Mouse (Mus musculus) heart, adult 2 months (tissue): ENCODE data around the gene Alg3.

Source experiments
- CTCF ChIP-seq: fragments of 200-600 bp; IDR thresholded peaks from 2 replicates; pipeline ENCODE4 v1.8.1; 2022; ENCODE audit warnings: antibody characterized with exemption, mild to moderate bottlenecking, moderate library complexity
- EP300 ChIP-seq: fragments of 200-500 bp; IDR thresholded peaks from 2 replicates; pipeline ENCODE4 v1.6.1; 2011; ENCODE audit warnings: low read depth, low read length, control low read depth; ENCODE audit not compliant: insufficient read depth
- POLR2A ChIP-seq: fragments of 200-500 bp; IDR thresholded peaks from 2 replicates; pipeline ENCODE4 v1.6.1; 2011; ENCODE audit warnings: mild to moderate bottlenecking, low read depth, low read length, control low read depth; ENCODE audit not compliant: insufficient read depth

DNA sequence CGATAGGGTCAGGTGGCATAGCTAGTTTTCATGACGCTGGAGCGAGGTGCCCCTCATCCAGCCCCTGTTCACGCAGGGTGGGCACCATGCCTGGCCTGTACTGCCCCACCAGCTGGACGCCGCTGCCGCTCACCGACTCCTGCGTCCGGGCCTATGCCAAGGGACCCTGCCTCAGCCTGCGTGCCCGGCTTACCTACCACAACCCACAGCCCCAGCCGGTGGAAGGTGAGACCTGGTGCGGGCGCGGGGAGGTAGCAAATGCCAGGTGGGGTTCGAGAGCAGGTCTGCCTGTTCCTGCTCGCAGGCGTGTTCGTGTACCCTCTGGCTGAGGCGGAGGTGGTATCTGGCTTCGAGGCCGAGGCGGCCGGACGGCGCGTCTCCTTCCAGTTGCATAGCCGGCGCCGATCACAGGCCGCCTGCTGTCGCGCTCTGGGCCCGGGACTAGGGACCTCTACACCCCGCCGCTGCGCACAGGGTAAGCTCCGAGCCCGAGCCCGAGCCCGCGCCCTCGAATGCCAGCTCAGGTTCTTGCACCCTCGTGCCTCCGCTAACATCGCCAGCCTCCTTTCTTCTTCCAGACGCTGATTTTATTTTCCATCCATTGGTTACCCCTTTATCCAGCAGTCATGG is 20.3 kb downstream of the Alg3 start:
- TF ChIP-seq POLR2A (no peak), EP300 (no peak), CTCF (no peak)
